Comparison of ENCODE assay signal across 8 mouse cellular contexts in genomic region chr11:109648510-109648909, GRCm38 (mm10). TPM values are rescaled to one million over a fixed set of nuclear protein-coding genes. Genes with fewer than 3 reads are reported as not detected.
DNase-seq lines count a peak whose midpoint lies in the region; ATAC-seq lines count a peak whose summit lies in the region.

No protein-coding gene starts in this region.

- no peaks in the 10 kb centered on the region for H3K27me3 ChIP-seq in kidney, embryonic 15.5 days
- H3K27me3 ChIP-seq in heart, embryonic 10.5 days (ENCODE audit: insufficient read depth, poor library complexity, severe bottlenecking): no peaks in the 10 kb centered on the region
- H3K27me3 ChIP-seq in liver, embryonic 15.5 days: peaks cover 29% of the 10 kb centered on the region

- no peak overlapping the region for H3K9ac ChIP-seq in kidney, embryonic 15.5 days
- no peak overlapping the region for H3K9ac ChIP-seq in liver, embryonic 15.5 days

- H3K4me3 ChIP-seq in kidney, embryonic 15.5 days (replicated peaks): no peak overlapping the region
- H3K4me3 ChIP-seq in heart, embryonic 10.5 days: peak overlapping the region; percentile 15; the same call in 1 of the 2 replicates
- no peak overlapping the region for H3K4me3 ChIP-seq in liver, embryonic 15.5 days (replicated peaks)

- H3K36me3 ChIP-seq in kidney, embryonic 15.5 days: peaks cover 4% of the 10 kb centered on the region
- H3K36me3 ChIP-seq in heart, embryonic 10.5 days: peaks cover 2% of the 10 kb centered on the region; the same call in 1 of the 2 replicates
- H3K36me3 ChIP-seq in liver, embryonic 15.5 days (replicated peaks): peaks cover 5% of the 10 kb centered on the region

- no peak for ATAC-seq in kidney, embryonic 15.5 days (replicated peaks; ENCODE audit: low FRiP score)
- ATAC-seq in liver, embryonic 15.5 days (ENCODE audit: insufficient read depth): no peak
- ATAC-seq in erythroblast, adult 5-6 weeks (replicated peaks; ENCODE audit: low FRiP score, poor library complexity, severe bottlenecking): no peak

- H3K4me1 ChIP-seq in kidney, embryonic 15.5 days: peaks cover 36% of the 10 kb centered on the region
- H3K4me1 ChIP-seq in heart, embryonic 10.5 days: peaks cover 32% of the 10 kb centered on the region
- H3K4me1 ChIP-seq in liver, embryonic 15.5 days (replicated peaks): peaks cover 46% of the 10 kb centered on the region

- DNase-seq in kidney, adult 8-10 months: no peak
- peak; percentile 24 for DNase-seq in brain, embryonic 18.5 days (ENCODE audit: low read depth, low spot score)
- no peak for DNase-seq in heart, embryonic 10.5 days (ENCODE audit: low spot score)
- DNase-seq in urinary bladder, postnatal 14 days (ENCODE audit: low spot score): no peak
- DNase-seq in spleen, postnatal 36 days (ENCODE audit: low spot score in 2 of 2): no peak

- H3K9me3 ChIP-seq in kidney, embryonic 15.5 days (replicated peaks): no peaks in the 10 kb centered on the region
- no peaks in the 10 kb centered on the region for H3K9me3 ChIP-seq in heart, embryonic 10.5 days
- no peaks in the 10 kb centered on the region for H3K9me3 ChIP-seq in liver, embryonic 15.5 days (replicated peaks)

- H3K27ac ChIP-seq in kidney, embryonic 15.5 days: peak overlapping the region; percentile 22; the same call in 1 of the 2 replicates
- peak overlapping the region; percentile 44; the same call in 1 of the 2 replicates for H3K27ac ChIP-seq in heart, embryonic 10.5 days
- no peak overlapping the region for H3K27ac ChIP-seq in liver, embryonic 15.5 days (replicated peaks)

- 45% methylated on average over 7 of the region's 7 CpGs for WGBS in kidney, embryonic 15.5 days
- WGBS in heart, embryonic 10.5 days: 41% methylated on average over 7 of the region's 7 CpGs
- WGBS in liver, embryonic 15.5 days (ENCODE audit: insufficient replicate concordance): 13% methylated on average over 7 of the region's 7 CpGs

- H3K4me2 ChIP-seq in kidney, embryonic 15.5 days: no peak overlapping the region
- peak overlapping the region; percentile 96; the same call in 1 of the 2 replicates for H3K4me2 ChIP-seq in liver, embryonic 15.5 days

RNA-seq across cellular contexts. Expression of gene Prkar1a, which starts 0.7 kb away (rescaled TPM):
- polyA plus RNA-seq in kidney, embryonic 15.5 days (2015; fragmentation: Nextera tagmentation; extraction: Ambion mirVana): 354 and 359 TPM in 2 replicates
- 365 and 443 TPM in 2 replicates for polyA plus RNA-seq in heart, embryonic 10.5 days (2016; fragmentation: Nextera tagmentation; extraction: Ambion mirVana)
- polyA plus RNA-seq in liver, embryonic 15.5 days (2015; fragmentation: Nextera tagmentation; extraction: Ambion mirVana): 108 and 113 TPM in 2 replicates
- 30.0 and 33.6 TPM in 2 replicates for total RNA-seq in erythroblast, adult 5-6 weeks (2015; ENCODE audit: low replicate concordance)
- 20.4 and 23.6 TPM in 2 replicates for total RNA-seq in erythroblast, adult 5-6 weeks (2017; ENCODE audit: low replicate concordance)

RNA-seq across cellular contexts. Expression of gene Wipi1, which starts 36.7 kb away (rescaled TPM):
- 35.0 and 35.5 TPM in 2 replicates for polyA plus RNA-seq in kidney, embryonic 15.5 days (2015; fragmentation: Nextera tagmentation; extraction: Ambion mirVana)
- 29.8 and 38.8 TPM in 2 replicates for polyA plus RNA-seq in heart, embryonic 10.5 days (2016; fragmentation: Nextera tagmentation; extraction: Ambion mirVana)
- 24.2 and 25.9 TPM in 2 replicates for polyA plus RNA-seq in liver, embryonic 15.5 days (2015; fragmentation: Nextera tagmentation; extraction: Ambion mirVana)
- total RNA-seq in erythroblast, adult 5-6 weeks (2015; ENCODE audit: low replicate concordance): 20.1 and 24.0 TPM in 2 replicates
- 21.0 and 25.6 TPM in 2 replicates for total RNA-seq in erythroblast, adult 5-6 weeks (2017; ENCODE audit: low replicate concordance)
